Comparison of ENCODE assay signal across 1 mouse cellular context in genomic region chr14:20674064-20674833, GRCm38 (mm10).
A peak's percentile ranks its signal among the peaks of the same experiment; 100 is the strongest.
TF ChIP-seq lines count a peak whose summit lies in the region.

Gene Sec24c, plus strand, starts transcription at chr14:20674308.

TF ChIP-seq in CH12.LX, 34 proteins besides CTCF, POLR2A, EP300 and RAD21 (continued from another document):
- TF ChIP-seq ZKSCAN1 (IDR thresholded peaks at IDR 0.05; ENCODE audit: borderline replicate concordance, low read depth, low read length) (no peak), MAFK (IDR thresholded peaks at IDR 0.05; ENCODE audit: insufficient replicate concordance, low read length) (peak; percentile 4; the same call in 1 of the 2 replicates), KAT2A (IDR thresholded peaks at IDR 0.05; ENCODE audit: insufficient replicate concordance, low read length) (peak; percentile 82; the same call in 1 of the 2 replicates), RCOR1 (conservative IDR thresholded peaks at IDR 0.05; ENCODE audit: low read depth, low read length) (0 out of 2 replicates have a peak, but pooled peaks have one; percentile 48), SIN3A (IDR thresholded peaks at IDR 0.05; ENCODE audit: low read length) (peak; percentile 98), NRF1 (IDR thresholded peaks at IDR 0.05; ENCODE audit: low read depth, low read length) (peak; percentile 97), ZMIZ1 (IDR thresholded peaks at IDR 0.05; ENCODE audit: low read depth, low read length) (peak; percentile 73), JUN (IDR thresholded peaks at IDR 0.05; ENCODE audit: insufficient read depth, low read depth, low read length) (no peak), UBTF (IDR thresholded peaks at IDR 0.05; ENCODE audit: low read depth, low read length) (no peak), HCFC1 (IDR thresholded peaks at IDR 0.05; ENCODE audit: low read depth, low read length) (peak; percentile 86), CHD2 (IDR thresholded peaks at IDR 0.05; ENCODE audit: low read length) (peak; percentile 80)
